Mouse (Mus musculus) hindbrain, embryonic 12.5 days (tissue): ENCODE results near the gene Bysl. TPM values are rescaled to one million over a fixed set of nuclear protein-coding genes. Genes with fewer than 3 reads are reported as not detected.
A peak's percentile ranks its signal among the peaks of the same experiment; 100 is the strongest.
"Not testable (repeated sequence)": the region's sequence is repeated elsewhere in the genome, so short reads cannot be mapped to it uniquely, and the experiment has no call there.

Experiments
- ATAC-seq: fragments of 200-750 bp; cut with Nextera tagmentation; 2 replicates; pipeline ENCODE4 v1.8.0; 2017; ENCODE audit warnings: moderate TSS enrichment; ENCODE audit not compliant: low FRiP score
- H3K27ac ChIP-seq: fragments of 300-500 bp; sonication (generic); 2 replicates; pipeline ENCODE4 v1.5.1; 2016; ENCODE audit warnings: mild to moderate bottlenecking
- H3K27me3 ChIP-seq: fragments of 300-500 bp; sonication (generic); 2 replicates; pipeline ENCODE4 v1.6.1; 2016; ENCODE audit warnings: mild to moderate bottlenecking
- H3K36me3 ChIP-seq: fragments of 300-500 bp; sonication (generic); 2 replicates; pipeline ENCODE4 v1.6.1; 2016; ENCODE audit warnings: mild to moderate bottlenecking
- H3K4me1 ChIP-seq: fragments of 300-500 bp; sonication (generic); 2 replicates; pipeline ENCODE4 v1.6.1; 2016
- H3K4me2 ChIP-seq: fragments of 300-500 bp; sonication (generic); replicated peaks from 2 replicates; pipeline ENCODE4 v1.6.1; 2016; ENCODE audit warnings: mild to moderate bottlenecking
- H3K4me3 ChIP-seq: fragments of 300-500 bp; sonication (generic); 2 replicates; pipeline ENCODE4 v1.5.1; 2016; ENCODE audit warnings: mild to moderate bottlenecking
- H3K9ac ChIP-seq: fragments of 300-500 bp; sonication (generic); 2 replicates; pipeline ENCODE4 v1.6.1; 2016; ENCODE audit warnings: mild to moderate bottlenecking, moderate library complexity
- H3K9me3 ChIP-seq: fragments of 300-500 bp; sonication (generic); replicated peaks from 2 replicates; pipeline ENCODE4 v1.6.1; 2016; ENCODE audit warnings: mild to moderate bottlenecking
- WGBS: fragments of 180-500 bp; shearing (Covaris S2); methylation state at CpG from one replicate; pipeline ENCODE4 v1.1.7; 2016; 5-methylcytosine and 5-hydroxymethylcytosine counted together
- polyA plus RNA-seq: library from polyadenylated mRNA; unstranded; fragments of >200 nt; fragmentation: Nextera tagmentation; extraction: Ambion mirVana; gene quantifications from 2 replicates; pipeline ENCODE4 v1.2.1, GENCODE M21; 2016

The Bysl gene
- polyA plus RNA-seq, 1 experiment from 2014 or later = 32.0 TPM

DNA sequence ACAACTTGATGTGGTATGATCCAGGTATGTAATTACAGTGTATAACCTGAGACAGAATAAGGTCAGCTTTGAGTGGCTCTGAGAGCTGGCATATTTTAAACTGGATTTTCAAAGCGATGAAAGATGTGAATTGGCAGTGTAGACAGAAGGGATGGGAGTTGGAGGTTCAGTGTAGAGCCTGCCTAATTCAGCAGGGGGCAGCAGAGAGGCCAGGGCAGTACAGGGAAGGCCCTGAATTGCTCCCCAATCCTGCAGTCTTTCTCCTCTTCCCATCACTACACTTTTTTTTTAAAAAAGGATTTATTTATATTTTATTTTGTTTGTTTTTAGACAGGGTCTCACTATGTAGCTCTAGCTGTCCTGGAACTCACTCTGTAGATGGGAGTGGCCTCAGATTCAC, 2.7 kb upstream of the Bysl start:
- Histone ChIP-seq H3K36me3 (peaks cover 32% of the 10 kb centered on the region), H3K4me2 (no peak overlapping the region)
- WGBS = 97% methylated on average over 1 of the region's 1 CpGs

DNA sequence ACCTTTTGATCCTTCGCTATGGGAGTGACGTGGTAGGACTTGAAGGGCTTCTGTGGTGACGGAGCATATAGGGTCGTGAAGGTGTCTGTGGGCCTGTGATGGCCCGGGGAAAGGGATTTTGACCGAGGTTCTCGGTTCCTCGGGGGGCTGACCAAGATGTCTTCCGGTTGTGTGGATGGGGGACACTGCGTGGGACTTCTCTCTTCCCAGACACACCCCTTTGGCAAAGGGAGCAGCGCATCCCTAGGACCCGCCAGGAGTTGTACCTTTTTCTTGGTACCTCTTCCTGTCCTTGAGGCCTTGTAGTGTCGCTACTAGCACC, 330 bp upstream of the Bysl start:
- H3K4me3 ChIP-seq = peak overlapping the region; percentile 75
- H3K9ac ChIP-seq = peak overlapping the region; percentile 83
- H3K9me3 ChIP-seq = no peaks in the 10 kb centered on the region
- no peak for ATAC-seq
- peak overlapping the region; percentile 91 for H3K4me2 ChIP-seq
- peaks cover 28% of the 10 kb centered on the region for H3K4me1 ChIP-seq
- H3K36me3 ChIP-seq = peaks cover 33% of the 10 kb centered on the region
- H3K27ac ChIP-seq = peak overlapping the region; percentile 53; the same call in 1 of the 2 replicates
- no peaks in the 10 kb centered on the region for H3K27me3 ChIP-seq
- WGBS = under 1% methylated on average over 13 of the region's 13 CpGs

More for the DNA sequence above, 2.7 kb upstream of the Bysl start:
- Histone ChIP-seq H3K4me1 (peaks cover 25% of the 10 kb centered on the region), H3K9me3 (no peaks in the 10 kb centered on the region), H3K9ac (no peak overlapping the region), H3K27ac (no peak overlapping the region), H3K4me3 (no peak overlapping the region), H3K27me3 (no peaks in the 10 kb centered on the region)
- ATAC-seq = no peak

GRCm38 (mm10) chr17:47609182-47609581, 2.1 kb downstream of the Bysl start:
- no peak overlapping the region for H3K9ac ChIP-seq
- H3K27me3 ChIP-seq = no peaks in the 10 kb centered on the region
- H3K27ac ChIP-seq = no peak overlapping the region
- no peak overlapping the region for H3K4me2 ChIP-seq
- 97% methylated on average over 4 of the region's 4 CpGs for WGBS
- no peaks in the 10 kb centered on the region for H3K9me3 ChIP-seq
- H3K4me3 ChIP-seq = no peak overlapping the region
- peaks cover 28% of the 10 kb centered on the region for H3K4me1 ChIP-seq
- no peak for ATAC-seq
- H3K36me3 ChIP-seq = peaks cover 45% of the 10 kb centered on the region

- Histone ChIP-seq H3K27me3 (no peaks in the 10 kb centered on the region), H3K27ac (no peak overlapping the region), H3K9ac (no peak overlapping the region), H3K4me1 (peaks cover 15% of the 10 kb centered on the region), H3K36me3 (peaks cover 64% of the 10 kb centered on the region), H3K9me3 (no peaks in the 10 kb centered on the region), H3K4me3 (no peak overlapping the region), H3K4me2 (no peak overlapping the region)
- no peak for ATAC-seq
- 77% methylated on average over 5 of the region's 5 CpGs for WGBS
Observed at GRCm38 (mm10) chr17:47606220-47606619, 5.1 kb downstream of the Bysl start.

DNA sequence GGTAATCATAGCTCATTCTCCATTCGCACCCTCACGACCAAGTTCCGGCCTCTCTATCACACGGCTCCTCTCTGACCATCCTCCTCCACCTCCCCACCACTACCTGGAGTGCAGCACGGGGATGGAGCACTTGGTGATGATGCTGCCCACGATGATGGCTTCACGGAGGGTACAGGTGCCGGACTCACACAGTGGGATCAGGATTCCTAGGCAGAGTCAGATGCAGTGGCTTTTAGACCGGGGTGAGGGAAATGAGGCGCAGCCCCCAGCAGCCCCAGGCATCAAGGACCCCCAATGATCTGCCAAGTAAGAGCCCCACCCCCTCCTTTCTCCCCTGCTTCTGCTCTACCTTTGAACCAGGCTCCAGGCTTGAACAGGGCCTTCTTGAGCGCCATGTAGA, 9.0 kb downstream of the Bysl start:
- Histone ChIP-seq H3K9me3 (no peaks in the 10 kb centered on the region), H3K27me3 (no peaks in the 10 kb centered on the region), H3K4me1 (peaks cover 6% of the 10 kb centered on the region), H3K9ac (no peak overlapping the region), H3K27ac (no peak overlapping the region), H3K4me2 (no peak overlapping the region), H3K4me3 (no peak overlapping the region), H3K36me3 (peaks cover 73% of the 10 kb centered on the region)
- ATAC-seq = no peak
- 95% methylated on average over 11 of the region's 11 CpGs for WGBS

DNA sequence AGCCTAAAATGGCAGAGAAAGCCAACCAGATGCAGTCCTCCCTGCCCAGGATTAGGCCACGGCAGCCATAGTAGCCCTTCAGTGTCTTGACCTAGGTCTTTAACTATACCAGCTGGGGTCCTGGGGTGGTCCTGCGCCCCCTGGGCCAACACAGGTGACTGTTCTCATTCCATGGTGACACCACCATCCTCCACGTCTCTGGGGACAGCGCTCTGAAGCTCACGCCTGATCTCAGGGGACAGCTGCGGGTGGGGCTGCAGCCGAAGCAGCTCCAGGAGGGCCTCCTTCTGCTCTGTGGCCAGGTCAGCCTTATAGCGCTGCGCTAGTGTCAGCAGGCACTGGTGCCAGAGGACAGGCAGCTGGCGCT, 9.9 kb downstream of the Bysl start:
- H3K36me3 ChIP-seq = peaks cover 65% of the 10 kb centered on the region
- H3K9ac ChIP-seq = no peak overlapping the region
- ATAC-seq = no peak

GRCm38 (mm10) chr17:47600601-47601388, 10.5 kb downstream of the Bysl start:
- ATAC-seq = no peak
- Histone ChIP-seq H3K4me1 (peaks cover 21% of the 10 kb centered on the region), H3K27ac (no peak overlapping the region), H3K36me3 (peaks cover 61% of the 10 kb centered on the region), H3K9ac (no peak overlapping the region), H3K9me3 (no peaks in the 10 kb centered on the region), H3K27me3 (no peaks in the 10 kb centered on the region), H3K4me2 (no peak overlapping the region), H3K4me3 (no peak overlapping the region)
- 92% methylated on average over 13 of the region's 13 CpGs for WGBS

More for the DNA sequence above, 9.9 kb downstream of the Bysl start:
- Histone ChIP-seq H3K9me3 (no peaks in the 10 kb centered on the region), H3K27ac (no peak overlapping the region), H3K27me3 (no peaks in the 10 kb centered on the region), H3K4me2 (no peak overlapping the region), H3K4me3 (no peak overlapping the region), H3K4me1 (peaks cover 16% of the 10 kb centered on the region)
- WGBS = 90% methylated on average over 10 of the region's 10 CpGs

- 76% methylated on average over 11 of the region's 11 CpGs for WGBS
- no peak for ATAC-seq
- Histone ChIP-seq H3K27me3 (no peaks in the 10 kb centered on the region), H3K9ac (no peak overlapping the region), H3K4me2 (no peak overlapping the region), H3K4me1 (peaks cover 32% of the 10 kb centered on the region), H3K9me3 (no peaks in the 10 kb centered on the region), H3K27ac (0 out of 2 replicates have a peak overlapping the region, but pooled peaks have one; percentile 2), H3K36me3 (peaks cover 50% of the 10 kb centered on the region), H3K4me3 (no peak overlapping the region)
Observed at GRCm38 (mm10) chr17:47599511-47600297, 11.6 kb downstream of the Bysl start.

GRCm38 (mm10) chr17:47598580-47599304, 12.6 kb downstream of the Bysl start:
- not testable (repeated sequence) for H3K27ac ChIP-seq, H3K4me2 ChIP-seq, H3K9me3 ChIP-seq, H3K27me3 ChIP-seq, H3K4me3 ChIP-seq, H3K9ac ChIP-seq, ATAC-seq
- Histone ChIP-seq H3K4me1 (peaks cover 38% of the 10 kb centered on the region), H3K36me3 (peaks cover 40% of the 10 kb centered on the region)
- 81% methylated on average over 10 of the region's 10 CpGs for WGBS

GRCm38 (mm10) chr17:47597838-47598579, 13.3 kb downstream of the Bysl start:
- WGBS = 29% methylated on average over 10 of the region's 10 CpGs
- Histone ChIP-seq H3K36me3 (peaks cover 37% of the 10 kb centered on the region), H3K4me2 (no peak overlapping the region), H3K27me3 (no peaks in the 10 kb centered on the region), H3K4me1 (peaks cover 38% of the 10 kb centered on the region), H3K9me3 (no peaks in the 10 kb centered on the region), H3K9ac (no peak overlapping the region), H3K27ac (no peak overlapping the region), H3K4me3 (no peak overlapping the region)
- no peak for ATAC-seq

DNA sequence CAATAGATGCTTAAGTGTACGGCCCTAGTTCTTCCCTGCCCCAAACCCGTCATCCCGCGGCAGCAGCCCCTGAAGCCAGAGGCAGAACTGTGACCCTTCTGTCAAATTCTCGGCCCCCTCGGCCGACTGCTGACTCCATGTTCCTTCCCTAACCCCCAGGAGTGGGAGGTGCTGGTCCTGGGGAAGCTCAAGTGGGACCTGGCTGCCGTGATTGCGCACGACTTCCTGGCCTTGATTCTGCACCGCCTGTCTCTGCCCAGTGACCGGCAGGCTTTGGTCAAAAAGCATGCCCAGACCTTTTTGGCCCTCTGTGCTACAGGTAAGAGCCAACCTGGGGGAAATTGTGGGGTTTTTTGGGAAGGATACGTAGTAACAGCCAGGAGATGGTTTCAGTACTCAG, 14.0 kb downstream of the Bysl start:
- peak overlapping the region; percentile 80 for H3K4me2 ChIP-seq
- H3K27me3 ChIP-seq = no peaks in the 10 kb centered on the region
- H3K9me3 ChIP-seq = no peaks in the 10 kb centered on the region
- H3K4me1 ChIP-seq = peaks cover 41% of the 10 kb centered on the region
- H3K4me3 ChIP-seq = no peak overlapping the region
- H3K36me3 ChIP-seq = peaks cover 32% of the 10 kb centered on the region
- H3K9ac ChIP-seq = no peak overlapping the region
- ATAC-seq = no peak
- peak overlapping the region; percentile 93 for H3K27ac ChIP-seq
- 77% methylated on average over 13 of the region's 13 CpGs for WGBS

DNA sequence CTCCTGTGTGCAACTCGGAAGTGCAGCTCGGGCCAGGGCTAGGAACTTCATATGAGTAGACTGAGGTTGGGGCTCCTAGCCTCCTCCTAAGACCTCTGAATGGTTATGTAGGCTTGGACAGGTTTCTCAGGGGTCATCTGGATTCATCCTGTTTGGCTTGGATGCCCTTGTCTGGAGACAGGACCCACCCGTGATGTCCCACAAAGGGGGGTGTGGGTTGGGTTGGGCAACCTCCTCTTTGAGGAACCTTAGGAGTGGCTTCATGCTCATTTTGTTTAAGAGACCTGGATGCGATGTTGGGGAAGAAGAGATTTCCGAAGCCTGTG, 14.5 kb downstream of the Bysl start:
- Histone ChIP-seq H3K9me3 (no peaks in the 10 kb centered on the region), H3K27ac (peak overlapping the region; percentile 93; the same call in 1 of the 2 replicates), H3K4me3 (peak overlapping the region; percentile 67), H3K4me2 (peak overlapping the region; percentile 80), H3K27me3 (no peaks in the 10 kb centered on the region), H3K4me1 (peaks cover 41% of the 10 kb centered on the region), H3K36me3 (peaks cover 28% of the 10 kb centered on the region), H3K9ac (no peak overlapping the region)
- WGBS = 80% methylated on average over 5 of the region's 5 CpGs
- no peak for ATAC-seq
